Mouse (Mus musculus): ENCODE data around the gene Gm45808. TPM values are rescaled to one million over a fixed set of nuclear protein-coding genes. Genes with fewer than 3 reads are reported as not detected.

The Gm45808 gene
- polyA plus RNA-seq, 1 experiment from 2014 or later: not detected

DNA sequence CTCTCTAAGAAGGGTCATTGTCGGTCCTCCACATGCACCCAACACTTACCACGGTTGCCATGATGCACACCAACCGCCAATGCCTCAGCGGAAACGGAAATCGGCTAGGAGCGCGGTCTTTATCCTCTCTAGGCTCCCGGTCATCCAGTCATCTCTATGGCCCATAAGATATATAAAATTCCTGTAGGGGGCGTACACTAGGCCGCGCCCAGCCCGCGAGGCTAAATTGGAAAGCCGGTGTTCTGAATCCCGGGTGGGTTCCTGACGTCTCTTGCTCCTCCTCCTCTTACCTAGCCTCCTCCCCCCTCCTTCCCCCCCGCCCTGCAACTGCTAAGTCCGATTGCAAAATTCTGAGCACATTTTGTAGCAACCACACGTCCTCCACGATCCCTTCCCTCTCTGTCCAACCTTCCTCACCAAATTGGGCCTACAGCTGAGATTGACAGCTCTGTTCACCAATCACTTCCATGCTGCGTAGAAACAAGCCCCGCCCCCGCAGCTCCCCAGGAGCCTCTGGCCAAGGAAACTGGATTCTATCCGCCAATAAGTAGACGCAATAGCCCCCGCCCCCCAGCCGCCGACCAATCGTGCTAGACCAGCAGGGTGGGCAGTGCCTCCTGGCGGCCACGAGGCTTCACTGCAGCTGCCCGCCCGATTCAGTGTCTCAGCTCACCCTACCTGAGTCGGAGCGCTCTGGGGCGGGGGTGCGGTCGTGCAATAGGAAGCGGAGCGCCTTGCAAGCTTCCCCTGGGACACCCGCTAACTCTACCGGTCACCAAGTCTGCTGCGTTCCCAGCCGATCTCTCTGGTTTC is 52.2 kb downstream of the Gm45808 start, which contains the start of gene Gys1:
Gys1 (plus strand) TSS at position 642 of the 813 bp plus-strand sequence.
- peak; percentile 100 for DNase-seq (ENCODE audit: low spot score)
- Histone ChIP-seq H3K36me3 (replicated peaks; ENCODE audit: control insufficient read depth, insufficient read depth, low read depth, low read length) (peaks cover 2% of the 10 kb centered on the region), H3K9ac (replicated peaks; ENCODE audit: low read length) (peak within 1 kb of the TSS; percentile 88), H3K9me3 (replicated peaks; ENCODE audit: control insufficient read depth, low read length) (no peaks in the 10 kb centered on the region), H3K4me3 (ENCODE audit: low read depth, low read length) (peak within 1 kb of the TSS; percentile 85), H3K27ac (replicated peaks; ENCODE audit: low read depth, low read length) (peak within 1 kb of the TSS; percentile 80), H3K4me2 (ENCODE audit: low read depth, low read length) (peak within 1 kb of the TSS; percentile 95), H3K27me3 (ENCODE audit: control insufficient read depth, insufficient read depth, low read length) (no peaks in the 10 kb centered on the region), H3K4me1 (ENCODE audit: control insufficient read depth, insufficient read depth, low read length) (peaks cover 14% of the 10 kb centered on the region)
- under 1% methylated on average over 45 of the region's 45 CpGs for WGBS
- peak; percentile 94 for ATAC-seq (replicated peaks; ENCODE audit: insufficient number of reproducible peaks, low FRiP score, low TSS enrichment, low read depth)

- Histone ChIP-seq H3K9me3 (replicated peaks; ENCODE audit: control insufficient read depth, low read length) (no peaks in the 10 kb centered on the region), H3K27ac (replicated peaks; ENCODE audit: low read depth, low read length) (peak overlapping the region; percentile 80), H3K4me2 (ENCODE audit: low read depth, low read length) (peak overlapping the region; percentile 95), H3K9ac (replicated peaks; ENCODE audit: low read length) (peak overlapping the region; percentile 88), H3K4me1 (ENCODE audit: control insufficient read depth, insufficient read depth, low read length) (peaks cover 14% of the 10 kb centered on the region), H3K27me3 (ENCODE audit: control insufficient read depth, insufficient read depth, low read length) (no peaks in the 10 kb centered on the region), H3K4me3 (ENCODE audit: low read depth, low read length) (peak overlapping the region; percentile 85), H3K36me3 (replicated peaks; ENCODE audit: control insufficient read depth, insufficient read depth, low read depth, low read length) (peaks cover 2% of the 10 kb centered on the region)
- DNase-seq (ENCODE audit: low spot score) (no peak), ATAC-seq (replicated peaks; ENCODE audit: insufficient number of reproducible peaks, low FRiP score, low TSS enrichment, low read depth) (no peak)
- 2% methylated on average over 7 of the region's 7 CpGs for WGBS
Measured at GRCm38 (mm10) chr7:45433835-45434202, 52.8 kb downstream of the Gm45808 start.

DNA sequence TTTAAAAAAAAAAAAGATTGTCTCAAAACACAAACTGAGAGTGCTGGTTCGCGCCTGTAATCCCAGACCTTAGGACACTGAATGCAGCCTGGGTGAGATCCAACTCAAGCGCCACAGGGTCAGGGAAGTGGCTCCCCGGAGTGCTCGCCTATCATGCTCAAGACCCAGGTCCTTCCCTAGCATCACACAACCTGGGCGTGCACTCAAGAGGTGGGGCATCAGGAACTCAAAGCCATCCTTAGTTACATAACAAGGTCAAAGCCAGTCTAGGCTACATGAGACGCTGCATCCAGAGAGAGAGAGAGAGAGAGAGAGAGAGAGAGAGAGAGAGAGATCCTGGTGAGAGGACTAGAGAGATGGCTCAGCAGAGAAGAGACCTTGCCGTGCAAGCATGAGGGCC is 60.1 kb downstream of the Gm45808 start:
- no peaks in the 10 kb centered on the region for H3K4me1 ChIP-seq (ENCODE audit: control insufficient read depth, insufficient read depth, low read length)
- no peak overlapping the region for H3K27ac ChIP-seq (replicated peaks; ENCODE audit: low read depth, low read length)
- H3K9me3 ChIP-seq (replicated peaks; ENCODE audit: control insufficient read depth, low read length): no peaks in the 10 kb centered on the region
- no peak overlapping the region for H3K4me3 ChIP-seq (ENCODE audit: low read depth, low read length)
- DNase-seq (ENCODE audit: low spot score): no peak
- no peaks in the 10 kb centered on the region for H3K27me3 ChIP-seq (ENCODE audit: control insufficient read depth, insufficient read depth, low read length)
- ATAC-seq (replicated peaks; ENCODE audit: insufficient number of reproducible peaks, low FRiP score, low TSS enrichment, low read depth): no peak
- no peak overlapping the region for H3K4me2 ChIP-seq (ENCODE audit: low read depth, low read length)
- WGBS: 93% methylated on average over 8 of the region's 8 CpGs
- peaks cover 24% of the 10 kb centered on the region for H3K36me3 ChIP-seq (replicated peaks; ENCODE audit: control insufficient read depth, insufficient read depth, low read depth, low read length)
- H3K9ac ChIP-seq (replicated peaks; ENCODE audit: low read length): no peak overlapping the region

- peaks cover 25% of the 10 kb centered on the region for H3K27me3 ChIP-seq (ENCODE audit: control insufficient read depth, insufficient read depth, low read length)
- H3K9me3 ChIP-seq (replicated peaks; ENCODE audit: control insufficient read depth, low read length): no peaks in the 10 kb centered on the region
- no peak overlapping the region for H3K4me2 ChIP-seq (ENCODE audit: low read depth, low read length)
- H3K27ac ChIP-seq (replicated peaks; ENCODE audit: low read depth, low read length): no peak overlapping the region
- ATAC-seq (replicated peaks; ENCODE audit: insufficient number of reproducible peaks, low FRiP score, low TSS enrichment, low read depth) (no peak), DNase-seq (ENCODE audit: low spot score) (no peak)
- 89% methylated on average over 14 of the region's 14 CpGs for WGBS
- H3K36me3 ChIP-seq (replicated peaks; ENCODE audit: control insufficient read depth, insufficient read depth, low read depth, low read length): peaks cover 23% of the 10 kb centered on the region
- no peak overlapping the region for H3K4me3 ChIP-seq (ENCODE audit: low read depth, low read length)
- no peak overlapping the region for H3K9ac ChIP-seq (replicated peaks; ENCODE audit: low read length)
- no peaks in the 10 kb centered on the region; the same call in 1 of the 2 replicates for H3K4me1 ChIP-seq (ENCODE audit: control insufficient read depth, insufficient read depth, low read length)
Measured at GRCm38 (mm10) chr7:45421194-45421593, 65.4 kb downstream of the Gm45808 start.

DNA sequence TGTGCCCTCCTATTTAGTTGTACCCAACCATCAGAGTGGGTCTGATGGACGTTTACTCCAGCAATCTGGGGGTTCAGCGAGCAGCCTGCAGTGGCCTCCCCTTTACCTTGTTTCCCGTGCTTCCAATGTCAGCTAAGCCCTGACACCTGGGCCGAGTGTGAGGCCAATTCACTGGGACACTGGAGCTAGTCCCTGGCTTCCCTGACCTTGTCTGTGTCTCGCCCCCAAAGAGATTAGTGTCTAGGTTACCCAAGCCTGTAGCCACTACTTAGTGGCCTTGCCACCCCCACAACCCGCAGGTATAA is 66.0 kb downstream of the Gm45808 start, which contains the start of gene Lhb:
Lhb (plus strand) TSS at position 206 of the 305 bp plus-strand sequence.
- 57% methylated on average over 6 of the region's 6 CpGs for WGBS
- no peak for ATAC-seq (replicated peaks; ENCODE audit: insufficient number of reproducible peaks, low FRiP score, low TSS enrichment, low read depth)
- no peaks in the 10 kb centered on the region for H3K9me3 ChIP-seq (replicated peaks; ENCODE audit: control insufficient read depth, low read length)
- H3K4me3 ChIP-seq (ENCODE audit: low read depth, low read length): no peak within 1 kb of the TSS; the same call in 1 of the 2 replicates
- no peak for DNase-seq (ENCODE audit: low spot score)
- peaks cover 23% of the 10 kb centered on the region for H3K36me3 ChIP-seq (replicated peaks; ENCODE audit: control insufficient read depth, insufficient read depth, low read depth, low read length)
- H3K27me3 ChIP-seq (ENCODE audit: control insufficient read depth, insufficient read depth, low read length): peaks cover 32% of the 10 kb centered on the region
- no peak within 1 kb of the TSS for H3K27ac ChIP-seq (replicated peaks; ENCODE audit: low read depth, low read length)
- peaks cover 2% of the 10 kb centered on the region; the same call in 1 of the 2 replicates for H3K4me1 ChIP-seq (ENCODE audit: control insufficient read depth, insufficient read depth, low read length)
- no peak within 1 kb of the TSS for H3K9ac ChIP-seq (replicated peaks; ENCODE audit: low read length)
- peak within 1 kb of the TSS; percentile 19; the same call in 1 of the 2 replicates for H3K4me2 ChIP-seq (ENCODE audit: low read depth, low read length)

- peak overlapping the region; percentile 19; the same call in 1 of the 2 replicates for H3K4me2 ChIP-seq (ENCODE audit: low read depth, low read length)
- WGBS: 13% methylated on average over 27 of the region's 27 CpGs
- ATAC-seq (replicated peaks; ENCODE audit: insufficient number of reproducible peaks, low FRiP score, low TSS enrichment, low read depth): no peak
- H3K4me1 ChIP-seq (ENCODE audit: control insufficient read depth, insufficient read depth, low read length): peaks cover 5% of the 10 kb centered on the region; the same call in 1 of the 2 replicates
- H3K27me3 ChIP-seq (ENCODE audit: control insufficient read depth, insufficient read depth, low read length): peaks cover 37% of the 10 kb centered on the region
- peak; percentile 54 for DNase-seq (ENCODE audit: low spot score)
- H3K36me3 ChIP-seq (replicated peaks; ENCODE audit: control insufficient read depth, insufficient read depth, low read depth, low read length): peaks cover 23% of the 10 kb centered on the region
- no peaks in the 10 kb centered on the region for H3K9me3 ChIP-seq (replicated peaks; ENCODE audit: control insufficient read depth, low read length)
- H3K4me3 ChIP-seq (ENCODE audit: low read depth, low read length): no peak overlapping the region; the same call in 1 of the 2 replicates
- H3K9ac ChIP-seq (replicated peaks; ENCODE audit: low read length): no peak overlapping the region
- H3K27ac ChIP-seq (replicated peaks; ENCODE audit: low read depth, low read length): no peak overlapping the region
Measured at GRCm38 (mm10) chr7:45419859-45420614, 66.6 kb downstream of the Gm45808 start.

DNA sequence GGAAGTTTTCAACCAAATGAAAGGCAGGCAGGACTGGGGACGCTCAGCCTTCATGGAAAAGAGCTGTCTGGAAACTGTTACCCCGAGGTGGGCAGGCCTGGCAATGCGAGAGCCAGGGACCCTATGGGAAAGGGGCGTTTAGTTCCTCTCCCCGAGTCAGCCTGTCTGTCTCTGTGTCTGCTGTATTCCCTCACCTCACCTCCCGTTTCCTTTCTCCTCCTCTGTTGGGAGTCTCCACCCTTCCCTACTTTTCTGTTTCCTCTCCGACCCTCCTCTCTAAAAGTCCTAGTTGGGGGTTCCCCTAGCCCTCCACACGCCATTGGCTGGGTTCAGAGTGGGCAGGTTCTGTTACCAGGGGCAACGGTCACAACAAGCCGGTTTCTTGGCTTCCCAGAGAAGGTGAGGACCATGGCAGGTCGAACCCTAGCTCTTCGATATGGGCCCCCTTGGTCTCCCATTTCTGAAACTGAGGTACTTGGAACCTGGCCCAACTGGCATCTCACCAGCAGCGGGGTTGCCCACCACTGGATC is 68.6 kb downstream of the Gm45808 start:
- ATAC-seq (replicated peaks; ENCODE audit: insufficient number of reproducible peaks, low FRiP score, low TSS enrichment, low read depth): no peak
- peak; percentile 55 for DNase-seq (ENCODE audit: low spot score)
- H3K36me3 ChIP-seq (replicated peaks; ENCODE audit: control insufficient read depth, insufficient read depth, low read depth, low read length): peaks cover 9% of the 10 kb centered on the region
- peaks cover 5% of the 10 kb centered on the region; the same call in 1 of the 2 replicates for H3K4me1 ChIP-seq (ENCODE audit: control insufficient read depth, insufficient read depth, low read length)
- H3K27me3 ChIP-seq (ENCODE audit: control insufficient read depth, insufficient read depth, low read length): peaks cover 57% of the 10 kb centered on the region
- H3K4me3 ChIP-seq (ENCODE audit: low read depth, low read length): no peak overlapping the region
- H3K9me3 ChIP-seq (replicated peaks; ENCODE audit: control insufficient read depth, low read length): no peaks in the 10 kb centered on the region
- WGBS: 9% methylated on average over 13 of the region's 13 CpGs
- no peak overlapping the region for H3K27ac ChIP-seq (replicated peaks; ENCODE audit: low read depth, low read length)
- H3K9ac ChIP-seq (replicated peaks; ENCODE audit: low read length): no peak overlapping the region
- H3K4me2 ChIP-seq (ENCODE audit: low read depth, low read length): 0 out of 2 replicates have a peak overlapping the region, but pooled peaks have one; percentile 2

Measured in embryonic facial prominence, embryonic 11.5 days (tissue).